Mouse (Mus musculus) frontal cortex, adult (tissue): ENCODE results near the gene Nhsl1.
"Not testable (repeated sequence)": the region's sequence is repeated elsewhere in the genome, so short reads cannot be mapped to it uniquely, and the experiment has no call there.

Experiments
- ATAC-seq: cut with Nextera tagmentation; 2 replicates; pipeline ENCODE4 v1.9.2; 2017; ENCODE audit warnings: mild to moderate bottlenecking, moderate library complexity, mixed read lengths; ENCODE audit not compliant: low TSS enrichment

Nhsl1 gene

DNA sequence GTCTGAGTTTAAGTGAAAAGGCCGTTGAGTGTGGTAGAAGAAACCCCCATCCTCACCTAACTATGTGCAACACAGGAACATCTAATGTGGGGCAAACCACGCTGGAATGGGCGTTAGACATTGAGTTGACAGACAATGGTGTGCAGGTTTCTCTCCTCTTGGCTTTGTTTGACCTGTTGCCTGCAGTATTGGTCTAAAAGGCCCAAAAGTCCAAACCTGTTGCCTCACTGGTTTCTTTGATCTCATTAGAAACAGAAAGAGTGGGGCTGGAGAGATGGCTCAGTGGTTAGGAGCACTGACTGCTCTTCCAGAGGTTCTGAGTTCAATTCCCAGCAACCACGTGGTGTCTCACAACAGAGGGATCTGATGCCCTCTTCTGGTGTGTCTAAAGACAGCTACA, 210.4 kb downstream of the Nhsl1 start:
- ATAC-seq: no peak

DNA sequence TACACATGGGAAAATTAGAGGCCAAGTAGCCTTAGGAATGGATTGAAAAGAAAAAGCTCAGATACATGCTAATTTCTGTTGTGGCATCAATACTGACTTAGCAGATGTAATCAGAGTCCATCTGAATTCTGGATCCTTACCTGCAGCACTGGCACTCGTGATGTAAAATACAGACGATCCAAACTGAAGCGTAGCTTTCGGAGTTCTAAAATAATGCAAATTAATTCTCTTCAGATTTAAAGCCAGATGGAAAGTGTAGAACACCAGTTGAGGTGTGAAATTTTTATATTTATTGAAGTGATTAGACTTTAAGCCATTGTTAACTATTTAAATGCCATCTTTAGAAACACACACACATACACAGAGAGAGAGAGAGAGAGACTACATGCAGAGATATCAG, 211.4 kb downstream of the Nhsl1 start:
- ATAC-seq: no peak

DNA sequence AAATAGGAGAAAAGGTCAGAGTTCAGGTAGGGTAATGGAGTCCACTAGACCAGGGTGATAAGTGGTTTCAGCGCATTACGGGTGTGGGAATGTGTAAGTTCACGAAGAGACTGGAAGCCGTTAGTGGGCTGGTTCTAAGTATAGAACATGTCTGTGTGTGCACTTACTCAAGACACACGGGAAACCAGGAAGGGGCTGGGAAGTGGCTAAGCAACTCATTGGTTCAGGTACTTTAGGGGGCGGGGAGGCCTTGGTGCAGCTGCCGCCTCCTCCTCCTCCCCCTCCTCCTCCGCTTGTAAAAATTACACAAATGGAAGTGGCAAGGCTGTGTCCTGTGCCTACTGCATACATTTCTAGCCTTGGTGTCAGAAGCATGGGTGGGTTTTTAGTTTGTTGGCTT, 213.5 kb downstream of the Nhsl1 start:
- ATAC-seq: no peak

DNA sequence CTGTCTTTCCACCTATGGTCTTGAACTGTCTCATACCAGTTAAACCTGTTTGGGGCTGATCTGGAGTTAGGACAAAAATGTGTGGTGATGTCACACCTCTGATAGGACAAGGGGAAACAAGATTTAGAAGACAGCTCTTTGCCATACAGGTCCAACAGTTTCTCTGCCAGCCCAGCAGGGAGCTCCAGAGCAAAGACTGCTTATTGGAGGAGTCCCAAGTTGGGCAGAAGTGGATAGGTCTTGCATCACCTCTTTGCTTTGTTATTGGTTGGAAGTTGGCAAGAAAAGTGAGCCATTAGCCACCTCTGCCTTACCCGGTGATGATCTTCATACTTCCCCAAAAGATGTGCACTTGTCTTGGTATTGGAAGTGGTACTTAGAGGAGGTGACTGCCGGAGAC, 218.1 kb downstream of the Nhsl1 start:
- ATAC-seq: no peak

DNA sequence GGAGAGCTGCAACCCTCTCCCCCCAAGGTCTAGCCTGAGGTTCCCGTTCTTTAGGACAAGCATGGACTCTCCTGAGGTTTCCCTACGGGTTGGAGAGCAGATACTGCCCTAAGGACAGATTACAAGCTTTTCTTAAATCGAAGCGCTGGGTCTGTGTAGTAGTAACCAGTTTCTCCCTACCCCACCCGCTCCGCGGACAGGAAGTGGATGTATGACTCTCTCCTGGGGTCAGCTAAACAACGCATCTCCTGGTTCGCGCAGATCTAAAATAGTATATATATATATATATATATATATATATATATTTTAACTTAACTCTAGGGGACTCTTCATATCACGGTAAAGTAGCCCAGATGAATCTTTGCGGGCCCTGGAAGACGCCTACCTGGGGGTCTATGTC, 226.5 kb downstream of the Nhsl1 start:
- no peak for ATAC-seq

DNA sequence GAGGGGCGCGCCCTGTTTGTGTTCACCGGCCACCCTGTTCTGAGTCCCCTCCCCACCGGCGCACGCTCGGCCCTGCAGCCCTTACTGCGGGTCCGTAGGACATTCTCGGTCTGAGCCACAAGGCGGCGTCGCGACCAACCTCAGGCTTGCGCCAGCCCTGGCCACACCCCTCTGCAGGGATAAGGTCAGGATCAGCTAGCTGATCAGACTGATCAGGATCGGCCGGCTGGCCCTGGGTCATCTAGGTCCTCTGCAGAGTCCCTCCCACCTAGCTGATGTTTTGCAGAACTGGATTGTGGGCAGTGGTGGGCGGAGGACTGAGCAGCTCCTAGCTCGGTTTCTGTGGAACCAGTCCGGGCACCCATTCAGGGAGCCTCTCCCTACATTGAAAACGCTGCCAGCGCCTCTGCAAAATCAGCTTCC, 227.0 kb downstream of the Nhsl1 start, which contains the start of gene Hebp2:
Gene Hebp2 (minus strand): TSS at position 264 of the 423 bp plus-strand sequence.
- ATAC-seq: peak; percentile 84

DNA sequence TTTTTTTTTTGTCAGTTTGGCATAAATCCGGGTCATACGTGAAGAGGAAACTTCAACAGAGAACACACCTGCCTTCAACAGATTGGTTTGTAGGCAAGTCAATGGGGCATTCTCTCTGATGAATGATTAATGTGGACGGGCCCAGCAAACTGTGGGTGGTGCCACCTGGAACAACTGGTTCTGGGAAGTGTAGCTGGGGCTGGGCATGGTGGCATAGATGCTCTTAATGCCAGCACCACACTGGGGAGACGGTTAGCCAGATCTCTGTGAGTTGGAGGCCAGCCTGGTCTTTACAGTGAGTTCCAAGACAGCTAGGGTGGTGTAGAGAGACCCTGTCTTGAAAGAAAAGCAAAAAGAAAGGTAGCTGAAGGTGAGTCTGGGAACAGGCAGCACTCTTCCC, 228.6 kb downstream of the Nhsl1 start:
- no peak for ATAC-seq

DNA sequence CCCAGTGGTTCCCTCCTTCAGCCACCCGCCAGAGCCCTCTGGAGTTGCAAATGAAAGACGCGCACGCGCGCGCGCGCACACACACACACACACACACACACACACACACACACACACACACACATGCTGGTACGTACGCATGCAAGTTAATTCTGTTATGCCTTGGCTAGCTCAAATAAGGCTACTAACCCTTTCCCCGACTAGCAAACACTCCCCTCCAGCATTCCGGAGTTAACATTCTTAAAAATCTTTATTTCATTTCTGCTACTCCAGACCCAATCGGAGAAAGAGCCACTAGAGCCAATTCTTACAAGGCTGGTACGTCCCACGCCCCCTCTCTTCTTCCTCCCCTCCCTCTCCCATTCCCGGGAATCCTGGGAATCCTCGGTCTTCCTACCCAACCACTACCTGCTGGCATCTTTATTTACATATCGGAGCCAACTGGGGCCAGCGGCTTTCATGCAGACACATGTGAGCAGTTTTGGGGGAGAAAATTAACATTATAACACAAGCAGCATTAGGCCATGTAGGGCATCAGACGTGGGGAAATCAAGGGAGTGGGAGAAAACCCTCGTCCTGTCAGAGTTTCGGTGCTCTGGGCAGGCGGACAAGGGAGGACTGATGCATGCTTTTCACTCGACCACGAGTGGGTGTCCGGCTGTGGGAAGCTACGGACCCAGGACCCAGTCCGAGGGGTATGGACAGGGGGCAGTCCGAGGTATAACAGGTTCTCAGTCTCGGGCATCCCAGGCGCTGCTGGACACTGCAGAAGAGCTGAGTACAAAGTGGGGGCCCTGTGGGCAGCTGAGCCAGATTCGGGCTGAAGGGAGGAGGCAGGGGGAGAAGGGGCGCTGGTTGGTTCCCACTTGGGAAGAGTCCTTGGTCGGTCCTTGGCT, 230.8 kb downstream of the Nhsl1 start:
- peak; percentile 82 for ATAC-seq

DNA sequence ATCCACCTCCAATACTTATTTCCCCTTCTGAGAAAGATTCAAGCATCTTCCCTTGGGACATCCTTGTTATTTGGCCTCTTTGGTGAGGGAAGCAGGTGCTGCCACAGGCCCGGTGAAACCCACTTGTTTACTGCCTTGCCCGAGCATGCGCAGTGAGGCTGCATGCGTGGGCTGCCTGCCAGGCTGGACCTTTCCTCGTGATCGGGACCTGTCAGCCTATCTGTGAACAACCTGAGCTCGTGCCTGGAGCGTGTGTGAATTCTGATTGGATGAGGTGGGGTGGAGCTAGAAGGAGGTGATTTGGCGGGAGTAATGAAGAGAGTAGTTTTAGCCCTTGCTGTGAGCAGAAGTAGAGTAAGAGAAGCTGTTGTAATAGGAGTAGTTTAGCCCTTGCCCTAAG, 240.3 kb downstream of the Nhsl1 start:
- not testable (repeated sequence) for ATAC-seq

DNA sequence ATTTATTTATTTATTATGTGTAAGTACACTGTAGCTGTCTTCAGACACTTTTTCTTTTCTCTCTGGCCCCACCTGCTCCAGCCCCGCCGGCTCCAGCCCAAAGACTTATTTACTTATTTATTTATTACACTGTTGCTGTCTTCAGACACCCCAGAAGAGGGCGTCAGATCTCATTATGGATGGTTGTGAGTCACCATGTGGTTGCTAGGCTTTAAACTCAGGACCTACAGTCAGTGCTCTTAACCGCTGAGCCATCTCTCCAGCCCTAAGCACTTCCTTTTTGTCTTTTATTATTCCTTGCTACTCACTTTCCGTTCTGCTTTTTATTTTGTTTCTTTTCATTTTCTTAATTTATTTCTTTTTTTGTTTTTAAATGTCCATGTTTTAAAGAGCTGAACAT, 242.7 kb downstream of the Nhsl1 start:
- ATAC-seq: no peak

DNA sequence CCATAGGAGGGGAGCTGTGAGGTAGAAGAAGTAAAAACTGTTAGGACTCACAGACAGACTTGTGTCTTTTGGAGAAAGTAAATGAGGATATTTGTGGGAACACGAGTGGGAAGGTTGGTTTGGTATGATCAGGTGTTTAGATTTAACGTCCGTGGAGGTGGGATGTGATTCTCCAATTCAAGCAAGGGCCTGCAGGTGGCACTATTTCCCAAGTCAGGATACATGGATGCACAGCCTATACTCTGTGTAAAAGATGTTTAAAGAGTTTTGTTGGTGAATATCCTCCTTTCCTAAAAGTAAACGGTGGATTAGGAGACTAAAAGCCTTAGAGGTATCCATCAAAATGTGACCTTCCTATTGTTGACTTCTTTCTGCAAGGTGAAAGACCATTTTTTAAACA, 244.2 kb downstream of the Nhsl1 start:
- peak; percentile 94 for ATAC-seq

DNA sequence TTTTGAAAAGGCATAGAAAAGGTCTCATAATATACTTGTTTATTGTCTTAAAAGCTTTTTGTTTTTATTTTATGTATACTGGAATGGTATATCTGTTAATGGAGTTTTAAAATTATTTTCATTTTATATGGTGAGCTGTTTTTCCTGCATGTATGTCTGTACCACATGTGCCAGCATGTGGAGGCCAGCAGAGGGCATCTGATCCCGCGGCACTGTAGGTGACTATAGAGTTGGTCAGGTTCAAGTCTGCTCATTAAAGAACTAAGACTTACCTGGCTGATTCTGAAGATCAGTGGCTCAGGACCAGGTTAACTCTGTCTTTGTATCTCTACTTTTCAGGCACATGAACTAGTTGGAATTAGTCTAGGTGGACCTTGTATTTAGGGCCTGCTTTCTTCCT, 253.8 kb downstream of the Nhsl1 start:
- ATAC-seq: peak; percentile 52; the same call in 1 of the 2 replicates
